Mouse (Mus musculus) limb, embryonic 14.5 days (tissue): ENCODE measurements around the gene AI413582. TPM values are rescaled to one million over a fixed set of nuclear protein-coding genes. Genes with fewer than 3 reads are reported as not detected.

Experiments used
- ATAC-seq: fragments of 200-750 bp; cut with Nextera tagmentation; 2 replicates; pipeline ENCODE4 v1.8.0; 2017; ENCODE audit warnings: low read depth, moderate number of reproducible peaks, moderate TSS enrichment; ENCODE audit not compliant: low FRiP score
- DNase-seq: peaks from one replicate; pipeline ENCODE4 v3.0.0-alpha.2; 2015; ENCODE audit warnings: low spot score
- H3K27ac ChIP-seq: fragments of 300-500 bp; sonication (generic); replicated peaks from 2 replicates; pipeline ENCODE4 v1.5.1; 2014; ENCODE audit warnings: low read depth, mild to moderate bottlenecking, low read length, moderate library complexity, mixed read lengths
- H3K27me3 ChIP-seq: fragments of 300-500 bp; sonication (generic); 2 replicates; pipeline ENCODE4 v1.6.1; 2014; ENCODE audit warnings: low read length, mixed read lengths; ENCODE audit not compliant: control insufficient read depth, insufficient read depth
- H3K36me3 ChIP-seq: fragments of 300-500 bp; sonication (generic); 2 replicates; pipeline ENCODE4 v1.6.1; 2014; ENCODE audit warnings: mild to moderate bottlenecking, low read length, moderate library complexity, mixed read lengths; ENCODE audit not compliant: control insufficient read depth, insufficient read depth
- H3K4me1 ChIP-seq: fragments of 300-500 bp; sonication (generic); 2 replicates; pipeline ENCODE4 v1.6.1; 2014; ENCODE audit warnings: antibody characterized with exemption, low read length, mixed read lengths; ENCODE audit not compliant: control insufficient read depth, insufficient read depth
- H3K4me2 ChIP-seq: fragments of 300-500 bp; sonication (generic); replicated peaks from 2 replicates; pipeline ENCODE4 v1.6.1; 2014; ENCODE audit warnings: low read depth, mild to moderate bottlenecking, low read length, moderate library complexity; ENCODE audit not compliant: severe bottlenecking
- H3K4me3 ChIP-seq: fragments of 300-500 bp; sonication (generic); replicated peaks from 2 replicates; pipeline ENCODE4 v1.5.1; 2014; ENCODE audit warnings: low read length
- H3K9ac ChIP-seq: fragments of 300-500 bp; sonication (generic); 2 replicates; pipeline ENCODE4 v1.6.1; 2014; ENCODE audit warnings: mild to moderate bottlenecking, low read depth, low read length, moderate library complexity; ENCODE audit not compliant: severe bottlenecking
- H3K9me3 ChIP-seq: fragments of 300-500 bp; sonication (generic); 2 replicates; pipeline ENCODE4 v1.6.1; 2016; ENCODE audit warnings: low read length; ENCODE audit not compliant: control insufficient read depth
- POLR2A ChIP-seq: fragments of 200-500 bp; IDR thresholded peaks from 2 replicates; pipeline ENCODE4 v1.8.0; 2012; ENCODE audit warnings: inconsistent platforms, mild to moderate bottlenecking, moderate library complexity, borderline replicate concordance; ENCODE audit not compliant: insufficient read depth, insufficient read length; ENCODE audit errors: extremely low read depth
- WGBS: fragments of 180-500 bp; shearing (Covaris S2); extraction: QIAGEN DNeasy Blood & Tissue Kit; methylation state at CpG from one replicate; pipeline ENCODE4 v1.1.7; 2014; 5-methylcytosine and 5-hydroxymethylcytosine counted together
- polyA plus RNA-seq, 2 experiments: library from polyadenylated mRNA; depleted of rRNA in 1 of 2; stranded (reverse) in 1 of 2; unstranded in 1 of 2; fragments of >200 nt; fragmentation: Nextera tagmentation in 1 of 2; extraction: Ambion mirVana in 1 of 2; gene quantifications; 2 replicates each; pipeline versions ENCODE4 v1.2.1 to v1.2.3; 2012 to 2014

The AI413582 gene
- polyA plus RNA-seq, 2 experiments = 24.1 to 31.9 TPM

- ATAC-seq = no peak
Measured at GRCm38 (mm10) chr17:27541984-27542383, 23.6 kb downstream of the AI413582 start.

GRCm38 (mm10) chr17:27541261-27541660, 24.3 kb downstream of the AI413582 start:
- DNase-seq (no peak), ATAC-seq (no peak)
- Histone ChIP-seq H3K27me3 (no peaks in the 10 kb centered on the region), H3K4me1 (no peaks in the 10 kb centered on the region), H3K4me3 (no peak overlapping the region), H3K9me3 (no peaks in the 10 kb centered on the region), H3K36me3 (no peaks in the 10 kb centered on the region), H3K9ac (no peak overlapping the region), H3K4me2 (no peak overlapping the region), H3K27ac (no peak overlapping the region)
- TF ChIP-seq POLR2A = no peak
- 69% methylated on average over 2 of the region's 2 CpGs for WGBS

More at GRCm38 (mm10) chr17:27541984-27542383, 23.6 kb downstream of the AI413582 start:
- no peak for TF ChIP-seq POLR2A
- Histone ChIP-seq H3K36me3 (no peaks in the 10 kb centered on the region), H3K4me2 (no peak overlapping the region), H3K9me3 (no peaks in the 10 kb centered on the region), H3K4me1 (no peaks in the 10 kb centered on the region), H3K27me3 (no peaks in the 10 kb centered on the region), H3K27ac (no peak overlapping the region), H3K9ac (no peak overlapping the region), H3K4me3 (no peak overlapping the region)
- no peak for DNase-seq
- 80% methylated on average over 3 of the region's 3 CpGs for WGBS

GRCm38 (mm10) chr17:27534718-27535117, 30.8 kb downstream of the AI413582 start:
- WGBS = 5% methylated on average over 10 of the region's 10 CpGs
- no peak overlapping the region for H3K9ac ChIP-seq
- no peak for ATAC-seq
- peak; percentile 83 for DNase-seq
- H3K4me3 ChIP-seq = no peak overlapping the region
- no peaks in the 10 kb centered on the region for H3K27me3 ChIP-seq
- no peak overlapping the region for H3K4me2 ChIP-seq
- H3K27ac ChIP-seq = no peak overlapping the region
- H3K9me3 ChIP-seq = no peaks in the 10 kb centered on the region
- H3K36me3 ChIP-seq = no peaks in the 10 kb centered on the region
- TF ChIP-seq POLR2A = 0 out of 2 replicates have a peak, but pooled peaks have one; percentile 27
- H3K4me1 ChIP-seq = no peaks in the 10 kb centered on the region

- no peak for DNase-seq
- WGBS = 76% methylated on average over 3 of the region's 3 CpGs
- no peak overlapping the region for H3K4me3 ChIP-seq
- no peak for ATAC-seq
- H3K9me3 ChIP-seq = no peaks in the 10 kb centered on the region
- no peaks in the 10 kb centered on the region for H3K36me3 ChIP-seq
- H3K4me2 ChIP-seq = no peak overlapping the region
- H3K27ac ChIP-seq = no peak overlapping the region
- no peak for TF ChIP-seq POLR2A
- no peak overlapping the region for H3K9ac ChIP-seq
- H3K4me1 ChIP-seq = no peaks in the 10 kb centered on the region
- H3K27me3 ChIP-seq = no peaks in the 10 kb centered on the region
Measured at GRCm38 (mm10) chr17:27533354-27533753, 32.2 kb downstream of the AI413582 start.

GRCm38 (mm10) chr17:27532095-27532494, 33.5 kb downstream of the AI413582 start:
- ATAC-seq (no peak), DNase-seq (no peak)
- Histone ChIP-seq H3K9ac (no peak overlapping the region), H3K27ac (no peak overlapping the region), H3K9me3 (no peaks in the 10 kb centered on the region), H3K4me3 (no peak overlapping the region), H3K4me1 (no peaks in the 10 kb centered on the region), H3K36me3 (no peaks in the 10 kb centered on the region), H3K4me2 (no peak overlapping the region), H3K27me3 (no peaks in the 10 kb centered on the region)
- 87% methylated on average over 8 of the region's 8 CpGs for WGBS
- TF ChIP-seq POLR2A = no peak

GRCm38 (mm10) chr17:27528767-27529166, 36.8 kb downstream of the AI413582 start:
- Histone ChIP-seq H3K36me3 (no peaks in the 10 kb centered on the region), H3K4me3 (no peak overlapping the region), H3K4me2 (no peak overlapping the region), H3K27ac (no peak overlapping the region), H3K9me3 (no peaks in the 10 kb centered on the region), H3K9ac (no peak overlapping the region), H3K27me3 (no peaks in the 10 kb centered on the region), H3K4me1 (no peaks in the 10 kb centered on the region)
- ATAC-seq = no peak
- no peak for TF ChIP-seq POLR2A
- DNase-seq = no peak
- 64% methylated on average over 5 of the region's 5 CpGs for WGBS
